Mouse (Mus musculus): ENCODE measurements around the gene Olfr1020.

The Olfr1020 gene

DNA sequence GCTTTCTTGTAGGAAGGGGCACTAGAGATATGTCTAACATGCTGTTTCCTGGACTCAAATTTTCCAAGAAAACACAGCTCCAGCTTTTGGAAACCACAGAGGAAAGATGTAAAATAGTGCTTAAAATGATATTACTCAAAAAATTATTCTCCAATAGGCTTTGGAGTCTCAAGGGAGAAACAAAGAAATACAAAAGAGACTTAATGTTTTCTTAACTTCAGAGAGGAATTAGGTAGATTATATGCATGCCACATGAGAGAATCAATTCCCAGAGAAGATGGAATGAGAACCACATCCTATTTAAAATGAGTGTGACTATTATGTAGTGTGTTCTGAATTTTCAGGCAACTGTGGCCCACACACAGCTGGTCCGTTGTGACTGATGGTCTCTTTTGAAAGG is at the start of gene Olfr1020:
Gene Olfr1020, plus strand, starts transcription at position 301 of the 400 bp plus-strand sequence.
- no peak for DNase-seq

DNA sequence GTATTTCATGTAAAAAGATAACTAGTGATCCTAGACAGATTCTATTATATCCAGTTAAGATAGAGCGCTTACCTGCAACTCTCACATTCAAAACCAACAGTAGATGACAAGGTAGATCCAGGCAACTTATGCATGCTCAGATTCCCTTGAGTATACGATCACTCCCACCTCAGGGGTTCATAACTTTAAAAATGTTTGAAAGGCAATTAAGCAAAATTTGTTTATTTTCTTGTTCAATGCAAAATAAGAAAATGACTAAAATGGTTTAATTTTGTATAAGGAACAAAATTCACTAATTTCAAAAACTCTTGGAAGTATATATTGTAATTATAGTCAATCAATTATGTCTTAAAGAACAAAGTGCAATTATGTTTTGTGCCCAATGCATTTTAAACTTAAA is 44.4 kb upstream of the Olfr1020 start, which contains the start of gene Olfr1016:
Gene Olfr1016, minus strand, starts transcription at position 101 of the 400 bp plus-strand sequence.
- no peak for DNase-seq

DNA sequence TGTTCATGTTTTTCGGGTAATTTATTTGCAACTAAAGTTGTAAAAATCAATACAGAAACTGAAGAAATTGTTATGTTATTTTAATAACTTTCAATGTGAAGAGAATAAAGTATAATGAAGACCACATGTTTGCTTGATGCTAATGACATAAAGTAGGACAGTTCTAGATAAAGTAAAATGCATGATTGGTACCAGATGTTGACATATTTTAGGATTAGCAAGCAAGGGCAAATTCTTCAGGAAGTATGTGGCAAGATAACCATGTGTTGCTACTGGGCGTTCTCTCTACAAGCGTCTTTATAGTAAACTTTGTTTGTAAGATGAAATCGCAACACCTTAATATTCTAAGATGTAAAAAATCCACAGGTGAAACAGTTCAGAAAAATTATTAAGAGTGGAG is 42.3 kb upstream of the Olfr1020 start:
- DNase-seq = no peak

DNA sequence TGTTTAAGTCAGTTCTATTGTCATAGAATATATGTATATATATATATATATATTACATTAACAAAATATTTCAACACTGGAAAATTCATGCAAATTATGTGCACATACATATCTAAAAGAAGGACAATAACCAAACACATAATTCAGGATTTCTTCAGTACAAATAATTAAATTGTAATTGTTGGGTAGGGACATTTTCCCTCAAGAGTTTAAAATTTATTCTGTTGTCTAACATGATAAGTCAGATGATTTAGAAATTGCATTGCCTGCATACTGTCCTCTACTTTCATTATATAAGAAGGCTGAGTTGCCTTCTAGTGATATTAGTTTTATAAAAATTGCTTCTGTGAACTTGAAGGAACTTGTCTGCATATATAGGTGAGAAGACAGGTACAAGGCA is 28.7 kb upstream of the Olfr1020 start, which contains the start of gene Olfr1018:
Gene Olfr1018, plus strand, starts transcription at position 301 of the 400 bp plus-strand sequence.
- DNase-seq = no peak

DNA sequence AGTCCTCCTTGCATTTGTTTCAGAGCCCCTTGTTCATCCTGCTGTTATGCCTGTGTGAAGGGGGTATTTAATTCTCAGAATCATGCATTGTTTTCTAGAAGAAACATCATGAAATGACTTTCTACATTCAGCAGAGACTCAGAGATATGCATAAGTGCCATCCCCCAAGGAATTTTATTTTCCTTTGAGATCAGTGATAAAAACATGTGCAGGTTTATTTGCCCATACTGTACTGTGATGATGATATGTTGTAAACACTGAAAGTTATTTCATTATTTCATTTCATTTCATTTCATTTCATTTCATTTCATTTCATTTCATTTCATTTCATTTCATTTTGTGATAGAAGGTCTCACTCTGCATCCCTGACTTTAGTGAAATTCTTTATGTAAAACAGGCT is 1.4 kb upstream of the Olfr1020 start, which contains the start of gene Olfr1019:
Gene Olfr1019, minus strand, starts transcription at position 101 of the 400 bp plus-strand sequence.
- DNase-seq = no peak

DNA sequence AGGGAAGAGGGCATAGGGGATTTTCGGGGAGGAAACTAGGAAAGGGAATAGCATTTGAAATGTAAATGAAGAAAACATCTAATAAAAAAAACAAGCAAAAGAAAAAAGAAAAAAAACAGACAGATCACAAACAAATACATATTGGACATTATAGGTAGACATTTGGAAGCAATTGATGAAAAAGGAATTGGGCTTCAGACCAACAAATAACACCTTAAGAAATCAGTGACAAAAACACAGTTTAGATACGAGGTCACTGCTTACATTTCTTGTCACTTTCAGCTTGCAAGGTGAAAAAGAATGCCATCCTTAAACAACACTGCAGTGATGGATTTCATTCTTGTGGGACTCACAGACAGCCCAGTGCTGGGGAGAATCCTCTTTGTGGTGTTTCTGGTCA is 21.5 kb downstream of the Olfr1020 start, which contains the start of gene Olfr1022:
Gene Olfr1022, plus strand, starts transcription at position 301 of the 400 bp plus-strand sequence.
- DNase-seq = no peak

DNA sequence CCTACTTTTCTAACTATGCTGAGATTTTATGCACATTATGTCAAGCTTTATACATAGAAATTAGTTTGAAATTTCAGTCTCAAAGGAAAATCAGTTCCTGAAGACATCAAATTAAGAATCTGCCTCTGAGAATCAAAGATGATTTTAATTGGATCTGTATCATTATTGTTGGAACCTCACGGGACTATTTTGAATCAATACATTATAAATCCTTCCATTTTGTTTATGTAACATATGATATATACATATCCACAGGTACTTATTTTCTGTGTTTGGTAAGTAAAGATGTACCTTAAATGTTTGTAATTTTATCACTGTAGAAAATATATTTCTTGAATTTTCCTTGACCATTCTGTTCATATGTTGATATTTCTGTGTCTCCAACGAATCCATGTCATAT is 38.5 kb downstream of the Olfr1020 start, which contains the start of gene Olfr1023:
Gene Olfr1023, plus strand, starts transcription at position 301 of the 400 bp plus-strand sequence.
- DNase-seq = no peak
